Mouse (Mus musculus): ENCODE data around the gene Rapgef4. TPM values are rescaled to one million over a fixed set of nuclear protein-coding genes. Genes with fewer than 3 reads are reported as not detected.

Gene Rapgef4
- polyA plus RNA-seq, 1 experiment from 2014 or later, result 4.2 TPM

DNA sequence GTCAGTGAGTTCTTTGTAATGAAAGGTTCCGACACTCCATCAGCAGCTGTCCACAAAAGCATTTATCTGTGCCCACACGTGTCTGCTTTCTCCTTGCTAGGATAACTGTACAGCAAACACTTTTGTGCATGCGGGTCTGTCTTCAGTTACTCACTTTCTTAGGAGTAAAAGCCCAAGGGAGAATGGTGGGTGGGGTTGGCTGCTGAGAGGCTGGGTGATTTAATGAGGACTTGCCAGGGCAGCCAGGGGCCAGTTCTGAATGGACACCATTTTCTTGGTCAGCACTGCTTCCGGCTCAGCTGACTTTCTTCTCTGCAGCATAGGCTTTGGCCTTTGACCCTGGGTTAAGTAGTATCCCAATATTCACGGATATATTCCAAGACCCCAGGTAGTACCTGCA, 242.4 kb downstream of the Rapgef4 start:
- Histone ChIP-seq H3K4me3 (no peak overlapping the region), H3K9me3 (no peaks in the 10 kb centered on the region), H3K9ac (no peak overlapping the region), H3K36me3 (no peaks in the 10 kb centered on the region), H3K4me2 (no peak overlapping the region), H3K27me3 (replicated peaks) (no peaks in the 10 kb centered on the region), H3K4me1 (peaks cover 18% of the 10 kb centered on the region), H3K27ac (replicated peaks) (no peak overlapping the region)
- ATAC-seq (ENCODE audit: extremely low read depth, insufficient number of reproducible peaks, low FRiP score, low TSS enrichment), result no peak
- 62% methylated on average over 5 of the region's 5 CpGs for WGBS

DNA sequence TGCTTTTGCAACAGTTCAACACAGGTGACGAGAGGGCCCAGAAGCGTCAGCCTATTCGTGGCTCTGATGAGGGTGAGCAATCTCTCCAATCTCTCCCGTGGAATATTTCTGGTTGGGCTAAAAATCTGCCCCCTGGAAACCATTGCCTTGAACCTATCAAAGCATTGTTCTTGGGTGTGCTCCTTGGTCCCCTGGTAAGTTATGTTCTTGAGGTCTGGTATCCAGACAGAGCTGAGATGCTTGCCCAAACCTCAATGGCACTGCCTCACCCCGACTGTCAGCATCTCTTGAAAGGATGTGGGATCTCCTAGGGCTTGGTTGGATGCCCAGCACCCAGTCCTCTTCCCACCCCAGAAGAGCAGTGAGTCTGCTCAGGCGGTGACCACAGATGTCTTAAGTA, 245.0 kb downstream of the Rapgef4 start:
- H3K9ac ChIP-seq, result no peak overlapping the region
- no peaks in the 10 kb centered on the region for H3K36me3 ChIP-seq
- no peaks in the 10 kb centered on the region for H3K27me3 ChIP-seq (replicated peaks)
- no peak overlapping the region for H3K4me2 ChIP-seq
- H3K4me3 ChIP-seq, result no peak overlapping the region
- H3K4me1 ChIP-seq, result peaks cover 21% of the 10 kb centered on the region
- H3K27ac ChIP-seq (replicated peaks), result no peak overlapping the region
- no peak for ATAC-seq (ENCODE audit: extremely low read depth, insufficient number of reproducible peaks, low FRiP score, low TSS enrichment)
- 76% methylated on average over 6 of the region's 6 CpGs for WGBS
- H3K9me3 ChIP-seq, result no peaks in the 10 kb centered on the region

DNA sequence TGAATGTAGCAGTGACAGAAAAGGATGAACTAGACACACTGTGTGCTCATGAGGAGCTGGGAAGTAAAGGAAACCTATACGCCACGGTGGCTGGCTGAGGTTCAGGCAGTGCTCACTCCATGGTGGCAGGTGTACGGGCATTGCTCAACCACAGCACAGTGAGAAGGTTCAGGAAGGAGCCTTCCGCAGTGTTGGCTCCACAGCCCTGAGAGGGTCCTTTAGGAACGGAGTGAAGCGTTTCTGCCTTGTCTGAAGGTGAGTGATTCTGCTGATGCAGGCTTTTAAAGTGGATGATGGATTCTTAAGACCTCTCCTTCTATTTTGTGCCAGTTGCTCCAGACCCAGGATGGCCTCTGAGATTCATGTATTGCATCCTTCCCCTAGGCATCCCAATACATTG, 246.4 kb downstream of the Rapgef4 start:
- peaks cover 10% of the 10 kb centered on the region for H3K4me1 ChIP-seq
- H3K4me2 ChIP-seq, result no peak overlapping the region
- H3K27ac ChIP-seq (replicated peaks), result no peak overlapping the region
- H3K27me3 ChIP-seq (replicated peaks), result no peaks in the 10 kb centered on the region
- WGBS, result 86% methylated on average over 6 of the region's 6 CpGs
- no peak overlapping the region for H3K4me3 ChIP-seq
- ATAC-seq (ENCODE audit: extremely low read depth, insufficient number of reproducible peaks, low FRiP score, low TSS enrichment), result no peak
- H3K36me3 ChIP-seq, result no peaks in the 10 kb centered on the region
- H3K9ac ChIP-seq, result no peak overlapping the region
- H3K9me3 ChIP-seq, result no peaks in the 10 kb centered on the region

DNA sequence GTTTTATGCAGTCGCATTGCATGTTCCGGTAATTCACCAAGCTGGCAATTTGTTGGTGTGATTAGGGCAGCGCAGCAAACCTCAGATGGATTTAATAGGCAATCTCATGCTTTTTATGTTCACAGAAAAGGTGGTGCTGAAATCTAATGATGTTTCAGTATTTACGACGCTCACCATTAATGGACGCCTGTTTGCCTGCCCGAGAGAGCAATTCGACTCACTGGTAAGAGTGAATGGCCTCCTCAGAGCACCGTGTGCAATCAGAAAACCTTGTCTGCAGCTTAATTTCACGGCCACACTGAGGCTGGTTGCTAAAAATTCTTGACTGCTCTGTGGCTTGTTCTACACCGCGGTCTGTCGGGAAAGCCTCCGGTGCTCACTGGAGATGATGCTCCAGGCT, 247.8 kb downstream of the Rapgef4 start:
- H3K4me2 ChIP-seq, result no peak overlapping the region
- ATAC-seq (ENCODE audit: extremely low read depth, insufficient number of reproducible peaks, low FRiP score, low TSS enrichment), result no peak
- 86% methylated on average over 14 of the region's 14 CpGs for WGBS
- no peaks in the 10 kb centered on the region for H3K9me3 ChIP-seq
- no peak overlapping the region for H3K27ac ChIP-seq (replicated peaks)
- H3K36me3 ChIP-seq, result no peaks in the 10 kb centered on the region
- H3K4me3 ChIP-seq, result no peak overlapping the region
- no peak overlapping the region for H3K9ac ChIP-seq
- H3K4me1 ChIP-seq, result peaks cover 8% of the 10 kb centered on the region
- H3K27me3 ChIP-seq (replicated peaks), result no peaks in the 10 kb centered on the region

DNA sequence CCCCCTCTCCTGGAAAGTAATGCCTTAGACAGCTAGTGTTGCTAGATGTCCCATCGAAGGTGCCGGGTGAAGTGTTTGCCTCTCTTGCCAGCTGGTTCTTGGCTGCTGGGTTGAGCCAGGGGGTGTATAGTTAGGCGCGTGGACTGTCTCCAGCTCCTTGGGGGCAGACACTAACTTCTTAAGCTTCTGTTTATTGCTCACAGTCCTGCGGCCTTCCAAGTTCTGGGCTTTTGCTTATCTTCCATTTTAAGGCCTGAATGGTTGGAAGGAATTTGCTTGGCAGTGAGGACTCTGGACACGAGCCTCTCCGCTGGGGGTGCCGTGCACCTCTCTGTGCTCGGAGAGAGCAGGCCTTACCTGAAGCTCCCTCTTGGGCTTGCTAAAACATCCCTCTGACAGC, 249.5 kb downstream of the Rapgef4 start:
- no peaks in the 10 kb centered on the region for H3K9me3 ChIP-seq
- 0 out of 2 replicates have a peak overlapping the region, but pooled peaks have one; percentile 29 for H3K27ac ChIP-seq (replicated peaks)
- no peaks in the 10 kb centered on the region for H3K36me3 ChIP-seq
- no peaks in the 10 kb centered on the region for H3K27me3 ChIP-seq (replicated peaks)
- 53% methylated on average over 9 of the region's 9 CpGs for WGBS
- H3K9ac ChIP-seq, result no peak overlapping the region
- peaks cover 16% of the 10 kb centered on the region for H3K4me1 ChIP-seq
- no peak overlapping the region for H3K4me2 ChIP-seq
- ATAC-seq (ENCODE audit: extremely low read depth, insufficient number of reproducible peaks, low FRiP score, low TSS enrichment), result no peak
- H3K4me3 ChIP-seq, result no peak overlapping the region

DNA sequence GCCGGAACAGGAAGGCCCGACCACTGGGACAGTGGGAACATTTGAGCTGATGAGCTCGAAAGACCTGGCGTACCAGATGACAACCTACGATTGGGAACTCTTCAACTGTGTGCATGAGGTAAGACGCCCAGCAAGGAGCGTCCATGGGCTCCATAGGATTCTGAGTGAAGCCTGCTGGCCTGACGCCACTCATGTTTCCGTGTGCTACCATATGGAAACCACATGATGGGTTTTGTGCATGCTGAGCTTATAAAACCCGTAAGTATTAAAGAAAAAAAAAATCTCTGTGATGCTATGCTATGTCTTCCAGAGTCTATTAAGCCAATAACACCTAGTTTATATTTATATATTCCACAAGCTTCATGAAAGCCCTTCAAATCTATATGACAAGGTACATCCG, 253.0 kb downstream of the Rapgef4 start:
- Histone ChIP-seq H3K27ac (replicated peaks) (no peak overlapping the region), H3K27me3 (replicated peaks) (no peaks in the 10 kb centered on the region), H3K4me1 (peaks cover 27% of the 10 kb centered on the region), H3K4me2 (no peak overlapping the region), H3K9ac (no peak overlapping the region), H3K9me3 (no peaks in the 10 kb centered on the region), H3K36me3 (no peaks in the 10 kb centered on the region), H3K4me3 (no peak overlapping the region)
- WGBS, result 86% methylated on average over 11 of the region's 11 CpGs
- ATAC-seq (ENCODE audit: extremely low read depth, insufficient number of reproducible peaks, low FRiP score, low TSS enrichment), result no peak

DNA sequence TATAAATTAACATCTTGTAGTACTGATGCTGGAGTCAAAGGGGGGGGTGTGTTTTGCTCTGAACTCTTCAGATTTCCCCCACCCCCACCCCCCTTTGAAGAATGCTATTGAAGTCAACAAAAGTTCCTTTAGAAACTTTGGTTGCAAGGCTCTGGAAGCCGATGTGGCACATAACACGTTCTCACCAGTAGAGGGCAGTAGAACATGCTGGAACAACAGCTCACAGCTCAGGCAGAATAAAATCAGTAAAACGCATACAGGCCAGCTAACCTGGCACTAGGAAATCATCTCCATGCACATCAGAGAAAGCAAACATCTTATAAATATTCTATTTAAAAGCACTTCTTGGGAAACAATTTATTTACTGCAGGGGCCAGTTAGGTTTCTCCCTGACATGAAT, 253.9 kb downstream of the Rapgef4 start:
- H3K4me2 ChIP-seq, result peak overlapping the region; percentile 54
- H3K9ac ChIP-seq, result peak overlapping the region; percentile 76
- no peak overlapping the region for H3K4me3 ChIP-seq
- H3K4me1 ChIP-seq, result peaks cover 35% of the 10 kb centered on the region
- no peaks in the 10 kb centered on the region for H3K27me3 ChIP-seq (replicated peaks)
- no peaks in the 10 kb centered on the region for H3K36me3 ChIP-seq
- H3K9me3 ChIP-seq, result no peaks in the 10 kb centered on the region
- ATAC-seq (ENCODE audit: extremely low read depth, insufficient number of reproducible peaks, low FRiP score, low TSS enrichment), result no peak
- WGBS, result 0% methylated on average over 3 of the region's 3 CpGs
- peak overlapping the region; percentile 99 for H3K27ac ChIP-seq (replicated peaks)

DNA sequence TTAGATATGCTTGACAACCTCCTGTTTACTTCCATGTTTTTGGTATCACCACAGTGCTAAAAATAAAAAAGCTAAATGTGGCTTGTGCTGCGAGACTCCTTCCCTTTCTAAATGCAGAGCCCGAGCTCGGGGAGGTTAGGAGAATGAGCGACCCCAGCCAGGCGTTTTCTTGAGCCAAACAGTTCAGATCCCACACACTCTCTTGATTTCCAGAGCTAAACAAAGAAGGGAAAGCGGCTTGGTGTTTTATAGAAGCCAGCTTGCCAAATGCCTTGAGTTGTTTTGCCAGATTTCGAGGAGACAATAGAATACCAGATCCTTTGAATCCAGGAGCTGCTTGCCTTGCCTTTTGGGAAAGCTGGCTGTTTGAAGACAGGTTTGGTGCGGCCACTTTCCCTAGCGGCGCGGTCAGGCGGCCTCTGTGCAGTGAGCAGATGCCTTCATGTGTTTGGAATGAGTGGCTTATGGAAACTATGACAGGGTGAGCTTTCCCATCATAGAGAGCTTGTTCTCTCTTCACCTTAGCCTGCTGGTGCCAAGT, 254.4 kb downstream of the Rapgef4 start:
- H3K9me3 ChIP-seq, result no peaks in the 10 kb centered on the region
- H3K4me2 ChIP-seq, result peak overlapping the region; percentile 54
- no peaks in the 10 kb centered on the region for H3K27me3 ChIP-seq (replicated peaks)
- no peak; the same call in 1 of the 2 replicates for ATAC-seq (ENCODE audit: extremely low read depth, insufficient number of reproducible peaks, low FRiP score, low TSS enrichment)
- H3K27ac ChIP-seq (replicated peaks), result peak overlapping the region; percentile 99
- H3K9ac ChIP-seq, result peak overlapping the region; percentile 76
- peak overlapping the region; percentile 17; the same call in 1 of the 2 replicates for H3K4me3 ChIP-seq
- no peaks in the 10 kb centered on the region for H3K36me3 ChIP-seq
- 18% methylated on average over 12 of the region's 12 CpGs for WGBS
- H3K4me1 ChIP-seq, result peaks cover 38% of the 10 kb centered on the region

DNA sequence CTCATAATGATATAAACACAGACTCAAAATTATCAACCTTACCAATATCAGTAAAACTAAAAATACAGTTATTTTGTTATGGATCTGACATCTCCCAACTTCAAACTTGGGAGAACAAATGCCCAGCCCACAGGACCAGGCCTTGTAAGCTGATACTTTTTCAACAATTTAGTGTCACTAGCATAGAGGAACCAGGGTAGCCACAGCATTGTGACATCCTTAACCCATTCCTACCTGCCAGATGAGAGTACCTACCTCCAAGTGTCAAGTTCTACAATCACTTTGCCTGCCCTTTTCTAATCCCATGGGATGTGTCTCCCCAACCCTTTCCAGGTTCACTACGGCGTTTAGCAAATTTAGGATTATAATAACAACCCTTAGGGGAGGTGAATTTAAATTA, 257.4 kb downstream of the Rapgef4 start:
- no peak overlapping the region for H3K27ac ChIP-seq (replicated peaks)
- peaks cover 52% of the 10 kb centered on the region for H3K4me1 ChIP-seq
- no peak overlapping the region for H3K4me3 ChIP-seq
- H3K27me3 ChIP-seq (replicated peaks), result no peaks in the 10 kb centered on the region
- no peaks in the 10 kb centered on the region for H3K9me3 ChIP-seq
- no peak for ATAC-seq (ENCODE audit: extremely low read depth, insufficient number of reproducible peaks, low FRiP score, low TSS enrichment)
- H3K4me2 ChIP-seq, result no peak overlapping the region
- no peak overlapping the region for H3K9ac ChIP-seq
- H3K36me3 ChIP-seq, result no peaks in the 10 kb centered on the region
- WGBS, result 87% methylated on average over 2 of the region's 2 CpGs

DNA sequence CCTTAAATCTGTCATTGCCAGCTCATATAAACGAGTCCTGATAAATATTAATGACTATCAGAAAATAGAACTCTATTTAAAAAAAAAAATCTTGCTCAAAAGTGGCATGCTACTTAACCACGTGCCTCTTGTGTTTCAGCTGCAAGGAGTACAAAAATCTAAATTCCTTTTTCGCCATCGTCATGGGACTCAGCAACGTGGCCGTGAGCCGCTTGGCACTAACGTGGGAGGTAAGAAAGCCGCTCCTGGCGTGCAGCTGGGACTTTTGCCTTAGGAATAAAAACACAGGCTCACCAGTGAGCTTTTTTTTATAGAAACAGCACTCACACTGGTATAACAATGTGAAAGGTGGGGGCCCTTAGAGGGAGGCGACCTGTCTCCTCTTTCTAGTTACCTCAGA, 257.9 kb downstream of the Rapgef4 start:
- H3K9me3 ChIP-seq, result no peaks in the 10 kb centered on the region
- no peaks in the 10 kb centered on the region for H3K27me3 ChIP-seq (replicated peaks)
- H3K4me2 ChIP-seq, result no peak overlapping the region
- H3K4me1 ChIP-seq, result peaks cover 57% of the 10 kb centered on the region
- no peak overlapping the region for H3K9ac ChIP-seq
- ATAC-seq (ENCODE audit: extremely low read depth, insufficient number of reproducible peaks, low FRiP score, low TSS enrichment), result no peak
- no peaks in the 10 kb centered on the region for H3K36me3 ChIP-seq
- no peak overlapping the region for H3K27ac ChIP-seq (replicated peaks)
- WGBS, result 85% methylated on average over 11 of the region's 11 CpGs
- H3K4me3 ChIP-seq, result no peak overlapping the region

DNA sequence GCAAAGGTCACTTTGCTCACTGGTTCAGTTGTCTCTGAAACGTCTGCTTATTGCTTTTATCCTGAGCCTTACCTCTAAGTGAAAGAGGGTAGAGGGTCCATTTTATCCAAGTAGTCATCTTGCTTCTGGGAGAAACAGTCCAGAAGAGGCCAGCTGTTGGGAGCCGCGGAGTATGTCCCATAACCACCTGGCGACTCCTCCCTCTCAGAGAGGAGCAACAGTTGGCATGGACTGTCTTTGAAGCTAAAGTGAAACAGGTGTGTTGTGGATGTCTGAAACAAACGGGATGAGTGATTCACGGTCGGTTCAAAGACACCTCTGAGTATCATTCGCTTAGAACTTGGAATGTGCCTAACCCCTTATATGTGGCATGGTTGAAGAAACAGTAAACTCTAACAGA, 258.4 kb downstream of the Rapgef4 start:
- Histone ChIP-seq H3K9me3 (no peaks in the 10 kb centered on the region), H3K4me2 (no peak overlapping the region), H3K27ac (replicated peaks) (peak overlapping the region; percentile 49), H3K4me1 (peaks cover 59% of the 10 kb centered on the region), H3K4me3 (no peak overlapping the region), H3K27me3 (replicated peaks) (no peaks in the 10 kb centered on the region), H3K9ac (peak overlapping the region; percentile 37; the same call in 1 of the 2 replicates), H3K36me3 (no peaks in the 10 kb centered on the region)
- no peak for ATAC-seq (ENCODE audit: extremely low read depth, insufficient number of reproducible peaks, low FRiP score, low TSS enrichment)
- WGBS, result 79% methylated on average over 8 of the region's 8 CpGs

DNA sequence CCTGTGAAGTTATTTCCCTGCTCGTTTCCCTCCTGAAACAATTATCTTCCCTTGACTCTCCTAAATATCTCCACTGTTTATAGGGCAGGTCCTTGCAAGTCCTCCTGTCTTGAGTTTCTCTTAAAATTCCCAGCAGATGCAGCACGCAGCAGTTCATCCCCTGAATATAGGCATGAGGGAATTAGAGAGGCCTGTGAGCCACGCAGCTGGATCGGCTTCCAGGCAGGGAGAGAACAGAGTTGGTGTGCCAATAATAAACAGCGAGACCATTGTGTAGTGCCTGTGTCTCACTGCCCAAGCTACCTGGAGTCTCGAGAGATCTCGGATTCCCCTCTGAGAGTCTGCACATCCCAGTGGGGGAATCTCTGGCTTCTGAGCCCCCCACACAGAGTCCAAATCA, 259.0 kb downstream of the Rapgef4 start:
- Histone ChIP-seq H3K36me3 (no peaks in the 10 kb centered on the region), H3K4me3 (no peak overlapping the region), H3K9ac (peak overlapping the region; percentile 37; the same call in 1 of the 2 replicates), H3K27ac (replicated peaks) (peak overlapping the region; percentile 49), H3K4me2 (no peak overlapping the region), H3K4me1 (peaks cover 57% of the 10 kb centered on the region), H3K27me3 (replicated peaks) (no peaks in the 10 kb centered on the region), H3K9me3 (no peaks in the 10 kb centered on the region)
- 42% methylated on average over 7 of the region's 7 CpGs for WGBS
- no peak for ATAC-seq (ENCODE audit: extremely low read depth, insufficient number of reproducible peaks, low FRiP score, low TSS enrichment)
